Mouse (Mus musculus) midbrain, postnatal 0 days (tissue): ENCODE data around the gene Dhrs4. TPM values are rescaled to one million over a fixed set of nuclear protein-coding genes. Genes with fewer than 3 reads are reported as not detected.

Experiments used
- ATAC-seq: fragments of 200-750 bp; cut with Nextera tagmentation; 2 replicates; pipeline ENCODE4 v1.8.0; 2017; ENCODE audit warnings: moderate number of reproducible peaks, mild to moderate bottlenecking, moderate TSS enrichment, moderate library complexity; ENCODE audit not compliant: low FRiP score
- DNase-seq: peaks from one replicate; pipeline ENCODE4 v3.0.0-alpha.2; 2015; ENCODE audit warnings: low spot score
- H3K27ac ChIP-seq: fragments of 300-500 bp; sonication (generic); 2 replicates; pipeline ENCODE4 v1.5.1; 2014; ENCODE audit warnings: low read depth, mild to moderate bottlenecking, low read length, mixed read lengths
- H3K27me3 ChIP-seq: fragments of 300-500 bp; sonication (generic); 2 replicates; pipeline ENCODE4 v1.6.1; 2014; ENCODE audit warnings: low read length, control low read depth, mixed read lengths; ENCODE audit not compliant: insufficient read depth
- H3K36me3 ChIP-seq: fragments of 300-500 bp; sonication (generic); 2 replicates; pipeline ENCODE4 v1.6.1; 2014; ENCODE audit warnings: low read length, control low read depth, mixed read lengths; ENCODE audit not compliant: insufficient read depth
- H3K4me1 ChIP-seq: fragments of 300-500 bp; sonication (generic); 2 replicates; pipeline ENCODE4 v1.6.1; 2014; ENCODE audit warnings: mild to moderate bottlenecking, control low read depth, antibody characterized with exemption, low read length, mixed read lengths; ENCODE audit not compliant: insufficient read depth
- H3K4me2 ChIP-seq: fragments of 300-500 bp; sonication (generic); 2 replicates; pipeline ENCODE4 v1.6.1; 2014; ENCODE audit warnings: low read depth, mild to moderate bottlenecking, low read length, mixed read lengths; ENCODE audit not compliant: poor library complexity, severe bottlenecking
- H3K4me3 ChIP-seq: fragments of 300-500 bp; sonication (generic); 2 replicates; pipeline ENCODE4 v1.5.1; 2014; ENCODE audit warnings: low read depth, mild to moderate bottlenecking, low read length, moderate library complexity
- H3K9ac ChIP-seq: fragments of 300-500 bp; sonication (generic); replicated peaks from 2 replicates; pipeline ENCODE4 v1.6.1; 2014; ENCODE audit warnings: mild to moderate bottlenecking, low read length, moderate library complexity, mixed read lengths; ENCODE audit not compliant: poor library complexity, severe bottlenecking
- H3K9me3 ChIP-seq: fragments of 300-500 bp; sonication (generic); 2 replicates; pipeline ENCODE4 v1.6.1; 2016; ENCODE audit warnings: low read length, control low read depth
- CTCF ChIP-seq: IDR thresholded peaks from 2 replicates; pipeline ENCODE4 v1.5.1; 2016; ENCODE audit warnings: antibody characterized with exemption, mild to moderate bottlenecking
- WGBS: fragments of 180-500 bp; shearing (Covaris S2); extraction: QIAGEN DNeasy Blood & Tissue Kit; methylation state at CpG from one replicate; pipeline ENCODE4 v1.1.7; 2014; 5-methylcytosine and 5-hydroxymethylcytosine counted together
- polyA plus RNA-seq: library from polyadenylated mRNA; unstranded; fragments of >200 nt; fragmentation: Nextera tagmentation; extraction: Ambion mirVana; gene quantifications from 2 replicates; pipeline ENCODE4 v1.2.1, GENCODE M21; 2015
- total RNA-seq: library from RNA; depleted of rRNA; stranded (reverse); fragments of >200 nt; gene quantifications from 2 replicates; pipeline ENCODE4 v1.2.3, GENCODE M21; 2014

Dhrs4 gene
- total and polyA plus RNA-seq, 2 experiments from 2014 or later: 10.0 to 19.4 TPM

DNA sequence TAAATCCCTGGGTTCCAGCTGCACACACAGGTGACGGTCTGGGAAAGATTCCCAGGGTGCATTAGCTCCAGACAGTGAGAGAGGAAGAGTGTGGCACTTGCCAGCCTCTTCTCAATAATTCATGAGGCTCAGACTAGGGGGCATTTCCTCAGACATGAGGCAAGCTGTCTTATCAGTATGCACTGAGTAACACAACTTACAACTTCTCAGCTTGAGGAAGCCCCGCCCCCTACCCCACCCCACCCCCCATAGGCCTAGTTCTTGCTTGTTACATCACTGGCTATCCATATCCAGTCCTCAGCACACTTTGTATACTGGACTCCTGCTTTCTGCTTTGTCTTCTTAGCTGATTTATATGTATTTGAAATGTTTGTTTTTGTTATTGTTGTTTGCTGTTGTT lies 2.9 kb upstream of the Dhrs4 start:
- no peak for DNase-seq
- H3K36me3 ChIP-seq: no peaks in the 10 kb centered on the region
- no peak for ATAC-seq
- H3K4me2 ChIP-seq: no peak overlapping the region
- no peaks in the 10 kb centered on the region; the same call in 1 of the 2 replicates for H3K4me1 ChIP-seq
- no peak overlapping the region for H3K4me3 ChIP-seq
- H3K27ac ChIP-seq: no peak overlapping the region
- WGBS: 64% methylated on average over 2 of the region's 2 CpGs
- no peaks in the 10 kb centered on the region for H3K9me3 ChIP-seq
- no peak for TF ChIP-seq CTCF
- no peaks in the 10 kb centered on the region for H3K27me3 ChIP-seq
- no peak overlapping the region for H3K9ac ChIP-seq

DNA sequence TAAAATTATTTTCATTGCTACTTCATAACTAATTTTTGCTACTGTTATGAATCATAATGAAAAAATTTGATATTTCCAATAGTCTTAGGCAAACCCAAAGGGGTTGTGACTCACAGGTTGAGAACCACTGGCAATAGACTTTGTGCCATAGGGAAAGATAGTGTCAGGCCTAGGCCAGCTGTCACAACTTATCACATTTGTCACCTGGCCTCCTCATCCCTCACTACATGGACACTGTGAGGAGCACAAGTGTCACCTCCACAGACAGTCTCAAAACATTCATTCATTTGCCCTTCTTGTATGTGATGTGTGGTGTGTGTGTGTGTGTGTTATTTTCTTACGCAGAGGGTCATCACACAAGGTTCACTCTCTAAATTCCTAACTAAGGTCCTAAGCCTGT lies 1.1 kb upstream of the Dhrs4 start:
- Histone ChIP-seq H3K36me3 (no peaks in the 10 kb centered on the region), H3K27ac (no peak overlapping the region), H3K4me2 (no peak overlapping the region), H3K9ac (no peak overlapping the region), H3K4me1 (no peaks in the 10 kb centered on the region; the same call in 1 of the 2 replicates), H3K27me3 (no peaks in the 10 kb centered on the region), H3K9me3 (no peaks in the 10 kb centered on the region), H3K4me3 (no peak overlapping the region)
- 100% methylated on average over 1 of the region's 1 CpGs for WGBS
- no peak for ATAC-seq
- DNase-seq: no peak
- no peak for TF ChIP-seq CTCF

DNA sequence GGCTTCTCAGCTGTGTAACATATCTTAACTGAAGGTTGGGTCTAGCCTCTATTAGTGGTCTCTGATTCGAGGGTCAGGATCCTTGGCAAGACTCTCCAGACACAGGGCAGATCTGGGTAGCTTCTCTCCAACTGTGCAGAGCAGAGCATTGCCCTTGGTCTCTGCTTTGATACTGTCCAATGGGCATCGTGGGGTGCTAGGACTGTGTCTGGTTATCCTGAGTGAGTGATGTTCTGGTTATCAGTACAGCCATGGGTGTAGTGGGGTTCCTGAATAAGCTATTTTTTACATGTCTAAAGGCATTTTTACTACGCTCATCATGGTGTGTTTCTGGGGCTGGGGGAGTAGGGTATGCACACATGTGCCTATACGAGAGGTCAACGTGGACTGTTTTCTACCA lies 729 bp upstream of the Dhrs4 start:
- WGBS: 97% methylated on average over 5 of the region's 5 CpGs
- DNase-seq (no peak), ATAC-seq (no peak)
- Histone ChIP-seq H3K4me2 (no peak overlapping the region), H3K4me3 (no peak overlapping the region), H3K9me3 (no peaks in the 10 kb centered on the region), H3K27ac (no peak overlapping the region), H3K36me3 (no peaks in the 10 kb centered on the region), H3K9ac (no peak overlapping the region), H3K27me3 (no peaks in the 10 kb centered on the region), H3K4me1 (no peaks in the 10 kb centered on the region; the same call in 1 of the 2 replicates)
- no peak for TF ChIP-seq CTCF

DNA sequence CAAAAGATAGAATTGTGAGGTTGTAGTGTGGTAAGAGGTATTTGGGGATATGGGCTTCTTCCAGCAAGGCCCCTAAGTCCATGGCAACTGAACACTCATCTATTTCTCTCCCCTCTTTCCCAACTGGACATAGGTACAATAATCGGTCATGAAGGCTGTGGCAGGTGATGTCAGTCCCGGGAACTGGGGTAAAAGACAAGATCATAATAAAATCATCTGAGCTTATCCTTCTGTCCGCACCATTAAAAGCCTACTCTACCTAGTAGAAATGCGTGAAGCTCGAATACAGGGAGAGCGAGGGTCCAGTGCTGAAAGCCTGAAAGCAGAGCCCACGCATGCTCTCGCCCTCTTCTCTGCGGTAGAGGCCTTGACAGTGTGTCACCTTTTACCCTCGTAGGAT lies 1.1 kb downstream of the Dhrs4 start:
- Histone ChIP-seq H3K4me2 (no peak overlapping the region), H3K36me3 (no peaks in the 10 kb centered on the region), H3K9ac (no peak overlapping the region), H3K4me3 (no peak overlapping the region), H3K27me3 (no peaks in the 10 kb centered on the region), H3K9me3 (no peaks in the 10 kb centered on the region), H3K4me1 (no peaks in the 10 kb centered on the region; the same call in 1 of the 2 replicates), H3K27ac (no peak overlapping the region)
- WGBS: 95% methylated on average over 10 of the region's 10 CpGs
- TF ChIP-seq CTCF: no peak
- DNase-seq: no peak
- no peak for ATAC-seq

DNA sequence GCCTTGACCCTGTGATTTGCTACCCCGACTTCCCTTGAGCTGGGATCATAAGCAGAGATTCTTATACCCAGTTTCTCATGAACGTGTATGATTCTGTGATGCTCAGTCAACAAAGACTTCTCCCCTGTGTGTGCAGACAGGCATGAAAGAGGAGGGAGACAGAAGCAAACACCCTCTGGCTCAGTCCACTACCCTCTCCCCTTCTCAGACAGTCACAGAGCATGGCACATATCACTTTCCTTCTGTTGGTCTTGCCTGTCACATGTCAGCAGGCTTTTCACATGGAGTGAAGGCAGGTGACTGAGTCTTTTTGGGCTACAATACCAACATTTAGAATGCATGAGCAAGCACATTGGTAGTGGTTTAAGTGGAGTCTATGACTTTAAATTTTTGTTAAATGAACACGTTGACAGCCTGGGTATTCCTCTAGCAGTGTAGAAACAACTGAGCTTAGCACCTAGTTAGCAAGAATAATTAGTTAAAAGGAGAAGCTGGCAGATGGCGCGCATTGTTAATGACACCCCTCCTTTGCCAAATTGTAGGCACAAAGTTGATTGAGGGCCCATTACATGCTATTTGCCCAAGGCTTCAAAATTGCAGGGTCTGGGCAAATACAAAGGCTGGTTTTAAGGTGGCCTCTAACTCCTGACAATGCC lies 6.0 kb downstream of the Dhrs4 start:
- Histone ChIP-seq H3K27me3 (no peaks in the 10 kb centered on the region), H3K36me3 (no peaks in the 10 kb centered on the region), H3K27ac (no peak overlapping the region), H3K4me2 (no peak overlapping the region), H3K9ac (no peak overlapping the region), H3K4me3 (no peak overlapping the region), H3K9me3 (no peaks in the 10 kb centered on the region), H3K4me1 (no peaks in the 10 kb centered on the region)
- TF ChIP-seq CTCF: no peak
- 72% methylated on average over 5 of the region's 5 CpGs for WGBS
- no peak for DNase-seq
- no peak for ATAC-seq

DNA sequence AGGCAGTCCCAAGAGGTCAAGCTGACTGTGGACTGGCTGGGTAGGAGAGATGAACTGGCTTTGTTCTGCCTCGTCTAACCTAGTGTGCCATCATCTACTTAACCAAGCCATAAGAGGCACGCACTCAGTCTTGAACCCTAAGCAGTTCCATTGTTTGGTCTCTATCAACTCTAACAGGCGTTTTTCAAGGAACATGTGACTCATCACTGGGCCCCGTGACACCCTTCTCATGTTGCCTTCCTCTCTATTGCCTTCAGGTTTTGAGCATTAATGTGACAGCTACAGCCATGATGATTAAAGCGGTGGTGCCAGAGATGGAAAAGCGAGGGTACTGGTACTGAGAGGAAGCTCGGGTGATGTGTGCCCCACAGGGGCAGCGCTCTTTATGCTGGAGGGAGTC lies 8.3 kb downstream of the Dhrs4 start:
- no peak for DNase-seq
- H3K27me3 ChIP-seq: no peaks in the 10 kb centered on the region
- no peaks in the 10 kb centered on the region for H3K36me3 ChIP-seq
- H3K9me3 ChIP-seq: no peaks in the 10 kb centered on the region
- no peak overlapping the region for H3K9ac ChIP-seq
- no peak overlapping the region for H3K4me3 ChIP-seq
- no peak for ATAC-seq
- 88% methylated on average over 8 of the region's 8 CpGs for WGBS
- TF ChIP-seq CTCF: no peak
- no peak overlapping the region for H3K4me2 ChIP-seq
- H3K27ac ChIP-seq: no peak overlapping the region
- H3K4me1 ChIP-seq: no peaks in the 10 kb centered on the region
